Mouse (Mus musculus): ENCODE results near the gene Abhd2. TPM values are rescaled to one million over a fixed set of nuclear protein-coding genes. Genes with fewer than 3 reads are reported as not detected.
A peak's percentile ranks its signal among the peaks of the same experiment; 100 is the strongest.
"Not testable (repeated sequence)": the region's sequence is repeated elsewhere in the genome, so short reads cannot be mapped to it uniquely, and the experiment has no call there.

Abhd2 gene
- total RNA-seq, 2 experiments from 2014 or later = 40.3 to 45.0 TPM

- intact Hi-C loops (cut with DNase I) = no loop called here
- no peak for DNase-seq
Measured at GRCm38 (mm10) chr7:79258981-79259542, 13.9 kb upstream of the Abhd2 start.

DNA sequence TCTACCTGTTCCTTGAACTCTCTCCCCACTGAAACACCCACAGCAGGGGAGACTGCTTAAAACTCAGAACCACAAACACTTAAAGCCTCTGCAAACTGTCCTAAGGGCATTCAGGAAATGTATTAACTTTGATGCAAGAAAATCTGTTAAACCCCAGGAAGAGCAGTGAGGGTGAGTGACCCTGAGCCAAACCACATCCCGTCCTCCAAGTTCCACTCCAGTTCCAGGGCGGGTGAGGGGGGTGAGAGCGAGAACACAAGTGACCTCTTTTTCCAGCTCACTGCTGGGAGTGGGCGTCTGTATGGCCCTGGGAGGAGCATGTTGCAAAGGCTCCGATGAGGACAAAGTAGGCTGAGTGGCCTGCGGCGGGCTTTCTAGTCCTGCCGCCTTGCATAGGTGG is 10.5 kb upstream of the Abhd2 start:
- DNase-seq = no peak
- intact Hi-C loops (cut with DNase I) = no loop called here

DNA sequence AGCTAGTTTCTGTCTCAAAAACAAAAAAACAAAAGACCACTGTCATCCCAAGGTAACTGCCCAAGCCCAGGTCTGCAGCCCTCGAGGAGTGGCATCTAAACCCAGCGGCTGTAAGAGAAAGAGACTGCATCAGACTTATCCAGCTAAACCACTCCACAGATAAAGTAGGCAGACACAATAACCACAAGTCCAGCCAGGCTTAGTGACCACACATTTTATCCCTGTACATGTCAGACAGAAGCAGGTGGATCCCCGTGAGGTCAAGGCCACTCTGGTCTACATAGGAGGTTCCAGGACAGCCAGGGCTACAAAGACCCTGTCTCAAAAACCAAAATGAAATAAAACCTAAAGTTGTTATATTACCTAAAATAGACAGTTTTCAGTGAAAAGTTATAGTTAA is 9.2 kb upstream of the Abhd2 start:
- intact Hi-C loops (cut with DNase I) = no loop called here
- no peak for DNase-seq

DNA sequence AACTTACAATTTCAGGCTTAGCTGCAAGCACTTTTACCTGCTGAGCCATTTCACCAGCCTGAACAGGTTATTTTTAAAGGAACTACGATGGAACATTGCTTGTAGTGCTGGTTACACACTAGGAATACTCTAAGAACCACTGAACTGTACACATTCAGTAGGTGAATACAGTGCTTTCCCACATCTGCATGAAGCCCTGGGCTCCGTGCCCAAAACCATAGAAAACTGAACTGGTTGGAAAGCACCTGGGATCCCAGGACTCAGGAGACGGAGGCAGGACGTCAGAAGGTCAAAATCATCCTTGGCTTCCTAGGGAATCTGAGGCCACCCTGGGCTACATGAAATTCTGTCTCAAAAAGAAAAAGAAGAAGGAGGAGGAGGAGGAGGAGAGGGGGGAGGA is 6.8 kb upstream of the Abhd2 start:
- DNase-seq = no peak
- intact Hi-C loops (cut with DNase I) = no loop called here

DNA sequence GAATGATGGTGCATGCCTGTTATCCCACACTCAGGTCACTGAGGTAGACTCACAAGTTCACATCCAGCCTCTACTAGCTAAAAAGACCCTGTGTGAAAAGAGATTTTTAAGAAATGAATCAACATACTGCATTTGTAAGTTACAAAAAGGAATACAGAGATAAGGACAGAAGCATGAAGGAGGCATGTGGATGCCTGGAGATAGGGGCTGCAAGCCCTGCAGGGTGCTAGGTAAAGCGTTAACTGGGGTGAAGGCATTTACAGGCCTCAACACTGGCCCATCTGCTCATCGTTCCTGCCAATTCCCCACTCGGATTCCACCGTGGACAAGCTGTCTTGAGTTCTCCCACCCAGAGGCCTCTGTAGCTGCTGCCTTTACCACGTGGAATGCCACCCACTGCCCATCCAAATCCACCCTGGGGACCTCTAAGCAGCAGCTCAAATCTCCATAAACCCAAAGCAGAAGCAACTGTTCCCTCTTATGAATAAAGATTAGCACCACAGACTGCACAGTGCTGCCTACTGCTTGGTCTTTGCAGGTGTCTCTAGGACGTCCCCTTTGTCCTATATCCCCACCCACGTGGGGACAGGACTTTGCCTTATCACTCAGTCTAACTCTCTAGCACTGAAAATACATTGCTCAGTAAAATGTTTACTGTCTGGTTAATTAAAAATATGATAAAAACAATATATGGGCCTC is 5.2 kb upstream of the Abhd2 start:
- DNase-seq = no peak
- intact Hi-C loops (cut with DNase I) = no loop called here

- no peak for DNase-seq
- intact Hi-C loops (cut with DNase I) = no loop called here
Measured at GRCm38 (mm10) chr7:79268897-79269296, 4.1 kb upstream of the Abhd2 start.

- intact Hi-C loops (cut with DNase I) = no loop called here
- DNase-seq = no peak
Measured at GRCm38 (mm10) chr7:79269411-79269810, 3.6 kb upstream of the Abhd2 start.

GRCm38 (mm10) chr7:79269866-79270265 is 3.1 kb upstream of the Abhd2 start:
- no peak for DNase-seq
- intact Hi-C loops (cut with DNase I) = loop anchor here (10.0 kb wide), 1 partner anchor 195 kb away; the partner anchor contains the start of gene Polg

GRCm38 (mm10) chr7:79270961-79271387 is 2.0 kb upstream of the Abhd2 start:
- intact Hi-C loops (cut with DNase I) = loop anchor here (10.0 kb wide), 1 partner anchor 194 kb away; the partner anchor contains the start of gene Polg
- DNase-seq = no peak

DNA sequence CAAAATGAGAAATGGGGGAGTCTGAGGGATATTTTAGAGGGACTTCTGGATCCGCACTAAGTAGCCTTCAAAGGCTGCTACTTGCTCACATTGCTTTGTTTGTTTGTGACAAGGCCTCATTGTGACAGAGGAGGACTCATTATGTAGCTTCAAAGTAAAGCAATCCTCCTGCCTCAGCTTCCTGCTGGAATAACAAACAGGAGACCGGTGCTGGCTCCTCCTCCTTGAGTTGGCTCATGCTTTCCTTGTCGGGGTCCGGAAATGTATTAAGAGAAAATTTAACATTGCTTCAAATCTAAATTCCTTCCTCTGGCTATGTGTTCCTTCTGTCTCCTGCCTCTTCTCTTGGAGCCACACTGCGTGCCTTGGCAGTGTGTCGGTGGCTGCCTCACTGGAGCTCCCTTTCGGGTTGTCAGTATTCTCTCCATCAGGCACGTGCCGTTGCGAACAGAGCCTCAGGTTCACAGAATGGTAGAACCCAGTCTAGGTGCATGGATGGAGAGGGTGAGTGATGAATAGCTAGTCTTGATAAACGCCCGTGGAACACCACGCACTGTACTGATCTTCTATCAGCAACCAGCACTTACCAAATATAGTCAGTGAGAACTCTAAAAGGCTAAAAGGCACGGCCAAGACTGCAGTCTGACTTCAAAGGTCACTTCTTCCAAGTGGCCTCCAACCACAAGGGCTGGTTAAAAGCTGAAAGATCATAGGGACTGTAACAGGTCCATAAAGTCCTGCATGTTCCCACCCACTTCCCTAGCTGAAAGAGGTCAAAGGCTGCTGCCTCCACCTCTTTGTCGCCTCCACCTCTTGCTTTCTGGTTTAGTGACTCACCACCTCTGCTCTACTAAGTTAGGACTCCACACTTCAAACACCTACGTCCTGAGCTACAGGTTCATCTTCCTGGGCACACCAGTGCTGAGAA is 874 bp upstream of the Abhd2 start:
- DNase-seq = no peak
- intact Hi-C loops (cut with DNase I) = loop anchor here (10.0 kb wide), 1 partner anchor 193 kb away; the partner anchor contains the start of gene Polg

GRCm38 (mm10) chr7:79273738-79274472 is 906 bp downstream of the Abhd2 start:
- DNase-seq = peak; percentile 63
- intact Hi-C loops (cut with DNase I) = loop anchor here (2.0 to 10.0 kb wide), 2 partner anchors 35 to 191 kb away; partner anchors contain the start of gene Polg

DNA sequence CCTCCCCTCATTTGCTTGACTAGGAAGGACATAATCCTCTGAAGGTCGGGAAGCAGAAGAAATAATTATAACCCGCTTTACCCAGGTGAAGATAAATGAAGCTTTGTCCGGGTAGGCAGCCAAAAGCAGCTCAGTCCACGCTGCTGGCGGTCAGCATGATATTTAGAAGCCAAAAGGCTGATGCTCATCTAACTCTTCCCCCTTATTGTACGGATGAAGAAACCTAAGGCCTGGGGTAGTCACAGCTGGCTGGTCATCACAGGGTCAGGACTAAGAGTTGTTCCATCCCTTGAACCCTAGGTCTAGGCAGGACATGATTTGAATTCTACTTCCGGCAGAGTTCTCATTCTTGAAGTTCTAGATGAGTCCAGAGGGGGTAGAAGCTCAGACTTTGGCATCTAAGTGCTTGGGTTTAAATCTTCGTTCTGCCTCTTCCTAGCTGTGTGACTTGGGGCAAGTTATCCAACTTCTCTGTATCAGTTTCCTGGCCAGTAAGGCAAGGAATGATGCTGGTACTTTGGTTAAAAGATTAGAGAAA is 1.5 kb downstream of the Abhd2 start:
- DNase-seq = no peak
- intact Hi-C loops (cut with DNase I) = loop anchor here (2.0 to 10.0 kb wide), 2 partner anchors 34 to 190 kb away; partner anchors contain the start of gene Polg

DNA sequence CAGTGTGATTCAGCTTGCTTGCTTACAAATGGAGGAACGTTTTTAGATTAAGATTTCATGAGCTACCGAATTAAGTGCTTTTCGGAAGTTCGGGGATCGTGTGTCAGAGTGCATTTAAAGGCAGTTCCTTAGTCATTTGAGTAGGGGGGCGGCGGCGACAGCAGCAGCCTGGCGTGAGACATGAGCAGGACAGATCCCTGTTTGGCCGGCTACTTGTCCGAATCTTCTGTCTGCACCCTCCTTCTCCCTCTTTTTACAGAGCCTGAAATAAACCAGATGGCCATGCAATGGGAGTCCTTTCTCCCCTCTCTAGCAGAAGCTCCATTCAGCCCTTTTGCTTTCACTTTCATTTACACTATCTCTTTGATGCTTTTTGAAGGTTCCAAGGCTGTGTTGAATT is 2.3 kb downstream of the Abhd2 start:
- intact Hi-C loops (cut with DNase I) = loop anchor here (2.0 to 10.0 kb wide), 2 partner anchors 33 to 189 kb away; partner anchors contain the start of gene Polg
- DNase-seq = peak in 1 of 2 experiments; percentile 37

DNA sequence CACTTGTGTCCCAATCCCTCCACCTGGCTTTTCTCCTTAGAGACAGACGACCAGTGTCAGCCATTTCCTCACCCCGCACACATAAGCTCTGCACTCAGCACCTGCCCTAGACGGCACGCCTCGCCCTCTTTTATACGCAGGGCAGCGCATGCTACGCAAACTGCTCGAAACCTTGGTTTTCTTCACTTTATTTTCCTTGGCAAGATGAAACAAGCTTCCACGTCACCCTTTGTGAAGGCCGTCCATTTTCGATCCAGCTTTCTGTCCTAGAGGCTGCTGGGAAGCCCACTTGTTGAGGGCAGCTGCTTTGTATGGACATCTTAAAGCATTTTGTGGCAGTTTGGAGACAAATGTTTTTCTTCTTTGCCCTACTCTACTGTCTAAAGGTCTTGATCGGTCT is 5.4 kb downstream of the Abhd2 start:
- intact Hi-C loops (cut with DNase I) = loop anchor here (10.0 kb wide), 1 partner anchor 186 kb away; the partner anchor contains the start of gene Polg
- no peak for DNase-seq

- DNase-seq = no peak
- intact Hi-C loops (cut with DNase I) = loop anchor here (10.0 kb wide), 1 partner anchor 185 kb away; the partner anchor contains the start of gene Polg
Measured at GRCm38 (mm10) chr7:79279376-79280029, 6.5 kb downstream of the Abhd2 start.

GRCm38 (mm10) chr7:79282883-79283670 is 10.1 kb downstream of the Abhd2 start:
- DNase-seq = no peak
- intact Hi-C loops (cut with DNase I) = no loop called here

DNA sequence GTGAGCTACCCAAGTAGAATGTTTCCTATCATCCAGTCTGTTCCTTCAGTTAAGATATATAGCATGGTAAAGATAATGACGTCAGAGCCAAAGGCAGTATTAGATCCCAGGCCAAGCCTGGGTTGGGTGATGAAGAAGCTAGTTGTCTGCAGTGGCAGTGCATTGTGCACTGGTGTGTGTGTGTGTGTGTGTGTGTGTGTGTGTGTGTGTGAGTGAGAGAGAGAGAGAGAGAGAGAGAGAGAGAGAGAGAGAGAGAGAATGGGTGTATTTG is 10.6 kb downstream of the Abhd2 start:
- DNase-seq; intact Hi-C loops (cut with DNase I): not testable (repeated sequence)

DNA sequence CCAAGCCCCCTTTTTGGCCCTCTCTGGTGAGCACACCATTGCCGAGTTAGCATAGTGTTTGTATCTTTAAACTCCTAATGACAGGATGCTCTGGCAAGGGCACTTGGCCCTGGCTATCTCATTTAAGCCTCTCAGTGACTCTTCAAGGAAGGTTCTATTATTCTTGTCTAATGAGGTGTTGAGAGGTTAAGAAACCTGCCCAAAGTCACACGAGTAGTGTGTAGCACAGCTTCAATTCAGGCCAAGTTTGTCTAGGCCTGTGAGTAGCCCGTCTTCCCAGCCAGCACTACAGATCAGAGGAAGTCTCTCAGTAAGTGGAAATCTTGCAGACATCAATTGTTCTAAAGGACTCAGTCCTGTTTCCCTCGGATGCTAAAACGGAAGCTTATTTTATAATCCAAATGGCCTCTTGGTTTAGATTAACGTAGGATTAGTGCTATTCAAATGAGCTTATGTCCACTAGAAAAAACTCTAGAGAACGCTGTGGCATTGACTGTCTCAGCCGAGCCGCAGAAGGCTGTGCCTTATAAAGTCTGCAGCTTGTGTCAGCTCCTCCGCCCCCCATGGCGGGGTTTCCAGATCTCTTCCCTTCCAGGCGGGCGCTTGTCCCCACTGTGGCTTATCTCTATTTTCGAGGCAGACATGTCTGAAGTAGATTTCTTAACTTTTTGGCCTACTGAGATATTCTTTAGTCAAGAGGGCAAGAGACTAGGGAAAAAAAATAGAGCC is 11.3 kb downstream of the Abhd2 start:
- intact Hi-C loops (cut with DNase I) = no loop called here
- no peak for DNase-seq

Measured in heart, postnatal 14 days (tissue).